ENCODE assay signal across 8 mouse cellular contexts in the genomic region with DNA sequence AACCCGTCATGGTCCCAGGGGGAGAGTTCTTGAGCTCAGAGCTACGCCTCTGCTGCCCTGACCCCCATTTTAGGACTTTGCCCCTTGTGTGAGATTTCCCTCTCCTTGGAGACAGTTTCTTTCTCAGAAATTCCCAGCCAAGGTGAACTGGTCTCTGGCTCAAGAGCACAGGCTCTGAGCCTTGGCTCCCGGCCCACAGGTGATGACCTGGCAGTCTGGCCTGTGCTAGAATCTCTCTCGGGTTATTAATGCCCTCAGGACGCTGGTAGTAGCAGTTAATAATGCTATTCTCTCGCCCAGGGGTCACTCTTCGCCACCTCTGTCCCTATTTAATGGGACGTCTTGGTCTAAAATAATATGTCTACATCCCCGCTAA. TPM values are rescaled to one million over a fixed set of nuclear protein-coding genes. Genes with fewer than 3 reads are reported as not detected.
A peak's percentile ranks its signal among the peaks of the same experiment; 100 is the strongest.
DNase-seq lines count a peak whose midpoint lies in the region; ATAC-seq and TF ChIP-seq lines count a peak whose summit lies in the region.

No protein-coding gene starts in this region.

- no peak for DNase-seq in thymus, adult 2 months
- no peak for DNase-seq in thymus, postnatal 25 days
- no peak for DNase-seq in intestine, embryonic 14.5 days (ENCODE audit: low spot score)
- peak; percentile 27 for DNase-seq in ovary, postnatal 36 days (ENCODE audit: low spot score)
- DNase-seq in right cerebral cortex, adult 2 months (ENCODE audit: low spot score in 2 of 2): no peak

- H3K36me3 ChIP-seq in thymus, adult 2 months (ENCODE audit: control insufficient read depth, insufficient read depth, low read length): peaks cover 3% of the 10 kb centered on the region; the same call in 1 of the 2 replicates
- peaks cover 52% of the 10 kb centered on the region for H3K36me3 ChIP-seq in erythroblast, embryonic 14.5 days (ENCODE audit: control insufficient read depth)
- peaks cover 9% of the 10 kb centered on the region for H3K36me3 ChIP-seq in intestine, embryonic 14.5 days (ENCODE audit: control insufficient read depth, insufficient read depth, low read length)
- H3K36me3 ChIP-seq in liver, embryonic 16.5 days (ENCODE audit: control insufficient read depth, insufficient read depth): peaks cover under 1% of the 10 kb centered on the region

- H3K4me2 ChIP-seq in intestine, embryonic 14.5 days (ENCODE audit: low read length): peak overlapping the region; percentile 81
- peak overlapping the region; percentile 88 for H3K4me2 ChIP-seq in liver, embryonic 16.5 days (ENCODE audit: low read depth, low read length)

- 42% methylated on average over 9 of the region's 9 CpGs for WGBS in thymus, adult 2 months
- 21% methylated on average over 9 of the region's 9 CpGs for WGBS in intestine, embryonic 14.5 days
- WGBS in liver, embryonic 16.5 days (ENCODE audit: insufficient replicate concordance): 37% methylated on average over 9 of the region's 9 CpGs

- H3K9ac ChIP-seq in intestine, embryonic 14.5 days (ENCODE audit: low read length): peak overlapping the region; percentile 10; the same call in 1 of the 2 replicates
- H3K9ac ChIP-seq in liver, embryonic 16.5 days (ENCODE audit: low read depth, low read length): peak overlapping the region; percentile 68

- H3K4me1 ChIP-seq in thymus, adult 2 months (replicated peaks; ENCODE audit: control insufficient read depth, insufficient read depth, low read length): peaks cover 7% of the 10 kb centered on the region
- H3K4me1 ChIP-seq in erythroblast, embryonic 14.5 days (ENCODE audit: control insufficient read depth): peaks cover 43% of the 10 kb centered on the region
- peaks cover 4% of the 10 kb centered on the region; the same call in 1 of the 2 replicates for H3K4me1 ChIP-seq in intestine, embryonic 14.5 days (replicated peaks; ENCODE audit: control insufficient read depth, insufficient read depth, low read length)
- H3K4me1 ChIP-seq in liver, embryonic 16.5 days (ENCODE audit: control insufficient read depth, low read depth, low read length): peaks cover 25% of the 10 kb centered on the region

- no peak for ATAC-seq in intestine, embryonic 14.5 days (replicated peaks; ENCODE audit: low FRiP score, low TSS enrichment, low read depth)
- no peak for ATAC-seq in liver, embryonic 16.5 days (ENCODE audit: low read depth)
- ATAC-seq in megakaryocyte progenitor cell, adult 5-6 weeks (replicated peaks; ENCODE audit: poor library complexity): no peak

- no peaks in the 10 kb centered on the region for H3K9me3 ChIP-seq in erythroblast, embryonic 14.5 days (ENCODE audit: control insufficient read depth, low read length)
- no peaks in the 10 kb centered on the region for H3K9me3 ChIP-seq in intestine, embryonic 14.5 days (ENCODE audit: control insufficient read depth, low read length)
- H3K9me3 ChIP-seq in liver, embryonic 16.5 days (replicated peaks; ENCODE audit: control insufficient read depth, low read length): no peaks in the 10 kb centered on the region

- H3K27me3 ChIP-seq in thymus, adult 2 months (ENCODE audit: control insufficient read depth, insufficient read depth, low read length): no peaks in the 10 kb centered on the region
- H3K27me3 ChIP-seq in erythroblast, embryonic 14.5 days (ENCODE audit: control insufficient read depth): no peaks in the 10 kb centered on the region
- H3K27me3 ChIP-seq in intestine, embryonic 14.5 days (replicated peaks; ENCODE audit: control insufficient read depth, insufficient read depth, low read length): no peaks in the 10 kb centered on the region
- no peaks in the 10 kb centered on the region for H3K27me3 ChIP-seq in liver, embryonic 16.5 days (ENCODE audit: control insufficient read depth, insufficient read depth, low read depth, low read length)

- no peak overlapping the region for H3K27ac ChIP-seq in thymus, adult 2 months (ENCODE audit: control insufficient read depth, insufficient read depth, low read length)
- H3K27ac ChIP-seq in intestine, embryonic 14.5 days (ENCODE audit: low read depth): no peak overlapping the region
- H3K27ac ChIP-seq in liver, embryonic 16.5 days (ENCODE audit: low read length): peak overlapping the region; percentile 62; the same call in 1 of the 2 replicates

- peak overlapping the region; percentile 87; the same call in 1 of the 2 replicates for H3K4me3 ChIP-seq in thymus, adult 2 months (ENCODE audit: control insufficient read depth, insufficient read depth, low read length)
- H3K4me3 ChIP-seq in erythroblast, embryonic 14.5 days (replicated peaks): peak overlapping the region; percentile 60
- H3K4me3 ChIP-seq in intestine, embryonic 14.5 days (ENCODE audit: low read depth, low read length): peak overlapping the region; percentile 45
- peak overlapping the region; percentile 65 for H3K4me3 ChIP-seq in liver, embryonic 16.5 days (ENCODE audit: low read depth, low read length)

- TF ChIP-seq CTCF in thymus, adult 2 months (IDR thresholded peaks at IDR 0.05; ENCODE audit: borderline replicate concordance, control insufficient read depth, extremely low read depth, insufficient read depth, low read length, poor library complexity): no peak

- TF ChIP-seq POLR2A in thymus, adult 2 months (IDR thresholded peaks at IDR 0.05; ENCODE audit: control insufficient read depth, extremely low read depth, insufficient read depth, low read length, poor library complexity): no peak

RNA-seq across cellular contexts. Expression of a gene that starts 19.6 kb away (rescaled TPM):
- polyA plus RNA-seq in thymus, adult 2 months (2012; rRNA removed): 10.9 and 11.5 TPM in 2 replicates
- 0.05 and 0.07 TPM in 2 replicates for polyA plus RNA-seq in erythroblast, embryonic 14.5 days (2012)
- polyA plus RNA-seq in intestine, embryonic 14.5 days (2014; fragmentation: Nextera tagmentation; extraction: Ambion mirVana): 19.0 and 19.4 TPM in 2 replicates
- polyA plus RNA-seq in liver, embryonic 16.5 days (2015; fragmentation: Nextera tagmentation; extraction: Ambion mirVana): 2.7 and 2.8 TPM in 2 replicates
- total RNA-seq in megakaryocyte progenitor cell, adult 5-6 weeks (2015): 10.2 and 10.9 TPM in 2 replicates
- total RNA-seq in megakaryocyte progenitor cell, adult 5-6 weeks (2017): 14.7 and 15.1 TPM in 2 replicates
